Mouse (Mus musculus) C2C12 (cell line): ENCODE data around the gene Ptms. TPM values are rescaled to one million over a fixed set of nuclear protein-coding genes. Genes with fewer than 3 reads are reported as not detected.

Experiments used
- H3K27me3 ChIP-seq: one replicate; pipeline ENCODE4 v1.6.1; 2011; ENCODE audit not compliant: control insufficient read depth, insufficient read depth, insufficient read length
- H3K36me3 ChIP-seq: one replicate; pipeline ENCODE4 v1.6.1; 2011; ENCODE audit not compliant: control insufficient read depth, insufficient read depth
- H3K4me3 ChIP-seq: one replicate; pipeline ENCODE4 v1.5.1; 2011; ENCODE audit warnings: mild to moderate bottlenecking, control low read depth; ENCODE audit not compliant: poor library complexity, insufficient read depth, severe bottlenecking
- H3K79me2 ChIP-seq: one replicate; pipeline ENCODE4 v1.6.1; 2011; ENCODE audit not compliant: control insufficient read depth, insufficient read depth
- H3K79me3 ChIP-seq: one replicate; pipeline ENCODE4 v1.6.1; 2011; ENCODE audit warnings: low read depth, control low read depth
- H3ac ChIP-seq: one replicate; pipeline ENCODE3; 2011; ENCODE audit warnings: low read depth; ENCODE audit not compliant: control insufficient read depth, insufficient read length
- CEBPB ChIP-seq: IDR thresholded peaks from one replicate; pipeline ENCODE4 v1.6.1; 2011; ENCODE audit warnings: low read depth, mild to moderate bottlenecking, control low read depth, moderate library complexity
- CTCF ChIP-seq: IDR thresholded peaks from one replicate; pipeline ENCODE4 v1.5.1; 2011; ENCODE audit not compliant: control insufficient read depth, insufficient read depth, insufficient read length
- FOSL1 ChIP-seq: IDR thresholded peaks from one replicate; pipeline ENCODE4 v1.8.0; 2011; ENCODE audit warnings: mild to moderate bottlenecking, low read length; ENCODE audit not compliant: poor library complexity, insufficient read depth, severe bottlenecking
- MAX ChIP-seq: IDR thresholded peaks from one replicate; pipeline ENCODE4 v1.6.1; 2011; ENCODE audit warnings: mild to moderate bottlenecking, control low read depth
- MYOD1 ChIP-seq: IDR thresholded peaks from one replicate; pipeline ENCODE4 v1.6.1; 2011; ENCODE audit warnings: low read depth; ENCODE audit not compliant: control insufficient read depth, insufficient read length
- MYOG ChIP-seq: IDR thresholded peaks from one replicate; pipeline ENCODE4 v1.6.1; 2011; ENCODE audit not compliant: control insufficient read depth, insufficient read length; ENCODE audit errors: extremely low read depth
- USF1 ChIP-seq: IDR thresholded peaks from one replicate; pipeline ENCODE4 v1.6.1; 2011; ENCODE audit warnings: low read depth, mild to moderate bottlenecking, control low read depth, moderate library complexity
- polyA plus RNA-seq: library from polyadenylated mRNA; unstranded; fragments of >200 nt; fragmentation: generic; extraction: Trizol; gene quantifications from one replicate; pipeline ENCODE4 v1.2.1, GENCODE M21; 2012; ENCODE audit warnings: missing spikeins

Gene Ptms
- polyA plus RNA-seq, 1 experiment, result 1,903 TPM

DNA sequence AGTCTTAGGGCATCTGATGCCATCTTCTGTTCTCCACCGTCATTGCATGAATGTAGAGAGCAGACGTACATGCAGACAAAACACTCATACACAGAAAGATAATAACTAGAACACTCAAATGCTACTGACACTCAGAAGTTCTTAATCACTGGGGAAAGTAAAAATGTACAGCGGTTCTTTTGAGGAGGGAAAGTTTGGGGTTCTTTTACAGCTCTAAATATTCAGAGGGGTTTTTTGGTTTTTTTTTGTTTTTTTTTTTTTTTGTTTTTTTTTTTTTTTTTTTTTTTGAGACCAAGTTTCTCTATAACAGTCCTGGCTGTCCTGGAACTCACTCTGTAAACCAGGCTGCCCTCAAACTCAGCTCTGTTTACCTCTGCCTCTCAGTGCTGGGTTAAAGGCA, 13.2 kb upstream of the Ptms start:
- Histone ChIP-seq H3K27me3 (no peaks in the 10 kb centered on the region), H3K4me3 (no peak overlapping the region), H3K36me3 (peaks cover 55% of the 10 kb centered on the region), H3K79me3 (peaks cover 24% of the 10 kb centered on the region), H3ac (no peak overlapping the region), H3K79me2 (peaks cover 41% of the 10 kb centered on the region)
- TF ChIP-seq CEBPB, result no peak
- TF ChIP-seq MAX, result no peak
- TF ChIP-seq MYOD1, result no peak
- no peak for TF ChIP-seq USF1
- no peak for TF ChIP-seq FOSL1
- TF ChIP-seq MYOG, result no peak
- no peak for TF ChIP-seq CTCF

- Histone ChIP-seq H3K79me2 (peaks cover 41% of the 10 kb centered on the region), H3K79me3 (peaks cover 24% of the 10 kb centered on the region), H3ac (peak overlapping the region; percentile 90), H3K36me3 (peaks cover 47% of the 10 kb centered on the region), H3K4me3 (peak overlapping the region; percentile 79), H3K27me3 (no peaks in the 10 kb centered on the region)
- no peak for TF ChIP-seq USF1
- no peak for TF ChIP-seq CEBPB
Observed at GRCm38 (mm10) chr6:124932314-124932695, 12.4 kb upstream of the Ptms start.

- H3ac ChIP-seq, result peak overlapping the region; percentile 90
- H3K79me3 ChIP-seq, result peaks cover 24% of the 10 kb centered on the region
- H3K36me3 ChIP-seq, result peaks cover 43% of the 10 kb centered on the region
- no peak for TF ChIP-seq FOSL1
- TF ChIP-seq MYOG, result no peak
- TF ChIP-seq MAX, result no peak
- TF ChIP-seq USF1, result no peak
- TF ChIP-seq MYOD1, result no peak
- TF ChIP-seq CEBPB, result no peak
- no peak for TF ChIP-seq CTCF
- H3K4me3 ChIP-seq, result peak overlapping the region; percentile 79
- peaks cover 41% of the 10 kb centered on the region for H3K79me2 ChIP-seq
- H3K27me3 ChIP-seq, result no peaks in the 10 kb centered on the region
Observed at GRCm38 (mm10) chr6:124931525-124932313, 11.8 kb upstream of the Ptms start.

- Histone ChIP-seq H3K79me2 (peaks cover 41% of the 10 kb centered on the region), H3ac (peak within 1 kb of the TSS; percentile 90), H3K79me3 (peaks cover 24% of the 10 kb centered on the region), H3K36me3 (peaks cover 36% of the 10 kb centered on the region), H3K27me3 (no peaks in the 10 kb centered on the region), H3K4me3 (peak within 1 kb of the TSS; percentile 79)
- TF ChIP-seq CTCF (peak; percentile 86), MYOD1 (no peak)
Observed at GRCm38 (mm10) chr6:124930754-124931524, 11.0 kb upstream of the Ptms start, which contains the start of gene Mlf2. Gene Mlf2 (plus strand): TSS chr6:124931386.

DNA sequence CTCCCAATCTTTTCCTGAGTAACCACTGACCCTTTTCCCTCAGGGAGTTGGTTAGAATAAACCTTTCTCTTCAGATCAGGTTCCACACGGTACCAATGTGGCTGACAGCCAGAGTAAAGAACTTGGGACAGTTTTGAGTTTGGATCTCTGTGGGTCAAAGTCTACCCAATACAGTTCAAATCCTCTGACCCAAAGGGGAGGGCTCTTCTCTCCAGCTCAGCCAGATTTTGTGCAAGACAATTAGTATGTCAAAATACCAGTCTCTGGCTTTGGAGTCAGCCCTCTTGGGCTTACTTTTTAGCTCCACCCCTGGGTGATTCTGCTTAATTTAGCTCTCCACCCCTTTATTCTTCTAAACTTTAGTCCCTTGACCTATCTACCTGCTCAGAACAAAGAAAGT, 10.3 kb upstream of the Ptms start:
- Histone ChIP-seq H3K79me3 (peaks cover 23% of the 10 kb centered on the region), H3K27me3 (no peaks in the 10 kb centered on the region), H3K36me3 (peaks cover 29% of the 10 kb centered on the region), H3K79me2 (peaks cover 40% of the 10 kb centered on the region), H3K4me3 (peak overlapping the region; percentile 16), H3ac (peak overlapping the region; percentile 28)
- TF ChIP-seq MYOG (no peak), FOSL1 (no peak)

DNA sequence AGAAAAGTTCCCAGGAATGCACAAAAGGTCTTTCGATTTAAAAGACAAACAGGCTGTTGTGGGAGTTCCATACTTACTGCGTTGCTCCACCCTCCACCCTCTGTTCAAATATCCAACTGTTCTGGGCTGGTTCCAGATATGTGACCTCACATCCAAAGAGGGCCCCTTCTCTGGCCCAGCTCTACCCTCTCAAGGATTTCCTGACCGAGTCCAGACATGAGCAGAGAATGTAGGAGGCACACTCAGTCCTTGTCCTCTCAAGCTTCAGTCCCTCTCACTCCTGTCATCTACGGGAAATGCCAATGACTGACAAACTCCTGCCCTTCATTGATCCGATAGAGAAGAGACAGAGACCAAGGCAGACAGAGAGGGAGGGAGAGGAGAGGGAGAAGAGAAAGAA, 6.0 kb upstream of the Ptms start:
- H3K36me3 ChIP-seq, result no peaks in the 10 kb centered on the region
- TF ChIP-seq MAX (no peak), MYOD1 (no peak), USF1 (no peak), CTCF (no peak), CEBPB (no peak), MYOG (no peak), FOSL1 (no peak)
- no peak overlapping the region for H3K4me3 ChIP-seq
- H3ac ChIP-seq, result no peak overlapping the region
- no peaks in the 10 kb centered on the region for H3K27me3 ChIP-seq
- H3K79me2 ChIP-seq, result no peaks in the 10 kb centered on the region
- H3K79me3 ChIP-seq, result no peaks in the 10 kb centered on the region
